ENCODE assay signal across 24 mouse cellular contexts in genomic region chr2:153334281-153334680, GRCm38 (mm10). TPM values are rescaled to one million over a fixed set of nuclear protein-coding genes. Genes with fewer than 3 reads are reported as not detected.
DNase-seq lines count a peak whose midpoint lies in the region; ATAC-seq and TF ChIP-seq lines count a peak whose summit lies in the region.
"Had no signal": no experiment of that assay in that cellular context is flagged by ENCODE, and none has a peak within 500 bp of the region (broad histone marks: within the 10 kb centered on the region; RNA-seq: fewer than 3 reads in every experiment).

No protein-coding gene starts in this region.

- H3K9ac ChIP-seq in heart, embryonic 15.5 days = no peak overlapping the region
- no peak overlapping the region for H3K9ac ChIP-seq in heart, adult 2 months (ENCODE audit: low read depth, low read length)
- H3K9ac ChIP-seq in neural tube, embryonic 15.5 days (replicated peaks) = 0 out of 2 replicates have a peak overlapping the region, but pooled peaks have one; percentile 1
- H3K9ac ChIP-seq in liver, embryonic 15.5 days = no peak overlapping the region
- H3K9ac ChIP-seq: forebrain, embryonic 13.5 days; hindbrain, embryonic 15.5 days; kidney, embryonic 15.5 days; midbrain, embryonic 15.5 days; neural tube, embryonic 12.5 days had no signal

- H3K4me1 ChIP-seq in heart, embryonic 15.5 days (replicated peaks) = peaks cover 8% of the 10 kb centered on the region
- H3K4me1 ChIP-seq in heart, adult 2 months (ENCODE audit: control insufficient read depth, insufficient read depth, low read length) = no peaks in the 10 kb centered on the region; the same call in 1 of the 2 replicates
- no peaks in the 10 kb centered on the region for H3K4me1 ChIP-seq in neural tube, embryonic 15.5 days
- H3K4me1 ChIP-seq in liver, embryonic 15.5 days (replicated peaks) = peaks cover 42% of the 10 kb centered on the region
- H3K4me1 ChIP-seq: forebrain, embryonic 13.5 days; hindbrain, embryonic 15.5 days; midbrain, embryonic 15.5 days; neural tube, embryonic 12.5 days had no signal

- no peaks in the 10 kb centered on the region for H3K9me3 ChIP-seq in heart, embryonic 15.5 days (replicated peaks)
- no peaks in the 10 kb centered on the region for H3K9me3 ChIP-seq in neural tube, embryonic 15.5 days (replicated peaks)
- H3K9me3 ChIP-seq in liver, embryonic 15.5 days (replicated peaks) = no peaks in the 10 kb centered on the region
- H3K9me3 ChIP-seq: forebrain, embryonic 13.5 days; G1E; heart, embryonic 10.5 days; hindbrain, embryonic 10.5 days; hindbrain, embryonic 15.5 days; kidney, embryonic 15.5 days; midbrain, embryonic 10.5 days; midbrain, embryonic 15.5 days; neural tube, embryonic 12.5 days had no signal

- no peak overlapping the region for H3K4me3 ChIP-seq in heart, embryonic 15.5 days
- H3K4me3 ChIP-seq in heart, adult 2 months = no peak overlapping the region
- no peak overlapping the region for H3K4me3 ChIP-seq in neural tube, embryonic 15.5 days (replicated peaks)
- H3K4me3 ChIP-seq in liver, embryonic 15.5 days (replicated peaks) = no peak overlapping the region
- H3K4me3 ChIP-seq in myocyte = no peak overlapping the region
- H3K4me3 ChIP-seq: forebrain, embryonic 13.5 days; heart, embryonic 10.5 days; hindbrain, embryonic 10.5 days; hindbrain, embryonic 15.5 days; kidney, embryonic 15.5 days; midbrain, embryonic 10.5 days; midbrain, embryonic 15.5 days; neural tube, embryonic 12.5 days had no signal

- H3K4me2 ChIP-seq in heart, embryonic 15.5 days = no peak overlapping the region
- no peak overlapping the region for H3K4me2 ChIP-seq in neural tube, embryonic 15.5 days
- no peak overlapping the region for H3K4me2 ChIP-seq in liver, embryonic 15.5 days
- peak overlapping the region; percentile 42 for H3K4me2 ChIP-seq in myocyte (ENCODE audit: low read depth)
- H3K4me2 ChIP-seq: forebrain, embryonic 13.5 days; hindbrain, embryonic 15.5 days; kidney, embryonic 15.5 days; midbrain, embryonic 15.5 days; neural tube, embryonic 12.5 days had no signal

- intact Hi-C loops in heart, adult 2 months (cut with DNase I) = no loop called here

- TF ChIP-seq CTCF in heart, adult 2 months (IDR thresholded peaks at IDR 0.05) = no peak

- no peak for TF ChIP-seq POLR2A in heart, adult 2 months (IDR thresholded peaks at IDR 0.05; ENCODE audit: insufficient read depth, low read depth, low read length)
- no peak for TF ChIP-seq POLR2A in myocyte (IDR thresholded peaks at IDR 0.05; ENCODE audit: insufficient read length, low read depth)

- H3ac ChIP-seq in myocyte (ENCODE audit: control insufficient read depth, insufficient read length) = no peak overlapping the region

- H3K79me2 ChIP-seq in heart, adult 2 months (replicated peaks; ENCODE audit: control insufficient read depth, insufficient read depth, low read length) = no peaks in the 10 kb centered on the region
- no peaks in the 10 kb centered on the region for H3K79me2 ChIP-seq in myocyte (ENCODE audit: control insufficient read depth, insufficient read depth)

- DNase-seq in heart, adult 2 months = no peak
- no peak for DNase-seq in neural tube, embryonic 10.5 days (ENCODE audit: extremely low spot score, low spot score)
- DNase-seq in testis, postnatal 10 days (ENCODE audit: low spot score) = no peak
- DNase-seq: adrenal gland, adult 8-10 months; cerebellum, adult 9-10 months; cerebellum, postnatal 36 days; gastrocnemius, postnatal 10 days; heart, postnatal 10 days; right cerebral cortex, postnatal 4 days had no signal

- peak overlapping the region; percentile 46; the same call in 1 of the 2 replicates for H3K27ac ChIP-seq in heart, embryonic 15.5 days
- H3K27ac ChIP-seq in heart, adult 2 months = no peak overlapping the region
- H3K27ac ChIP-seq in neural tube, embryonic 15.5 days (replicated peaks) = no peak overlapping the region
- H3K27ac ChIP-seq in liver, embryonic 15.5 days (replicated peaks) = 0 out of 2 replicates have a peak overlapping the region, but pooled peaks have one; percentile 53
- H3K27ac ChIP-seq: forebrain, embryonic 13.5 days; heart, embryonic 10.5 days; hindbrain, embryonic 10.5 days; hindbrain, embryonic 15.5 days; kidney, embryonic 15.5 days; macrophage; midbrain, embryonic 10.5 days; midbrain, embryonic 15.5 days; neural tube, embryonic 12.5 days had no signal

- ATAC-seq in heart, embryonic 15.5 days (replicated peaks; ENCODE audit: insufficient number of reproducible peaks, insufficient read depth, low FRiP score, low read depth) = no peak
- no peak for ATAC-seq in neural tube, embryonic 15.5 days (ENCODE audit: low FRiP score)
- peak; percentile 78 for ATAC-seq in liver, embryonic 15.5 days (ENCODE audit: insufficient read depth)
- ATAC-seq: forebrain, embryonic 13.5 days; inflammation-experienced regulatory T-cells, adult 6 months; midbrain, embryonic 15.5 days had no signal

- WGBS in heart, embryonic 15.5 days = 72% methylated on average over 3 of the region's 3 CpGs
- 72% methylated on average over 3 of the region's 3 CpGs for WGBS in heart, adult 2 months
- WGBS in neural tube, embryonic 15.5 days = 78% methylated on average over 3 of the region's 3 CpGs
- 18% methylated on average over 3 of the region's 3 CpGs for WGBS in liver, embryonic 15.5 days (ENCODE audit: insufficient replicate concordance)

- no peak for TF ChIP-seq EP300 in heart, adult 2 months (IDR thresholded peaks at IDR 0.05; ENCODE audit: insufficient read depth, low read depth, low read length)

- H3K27me3 ChIP-seq in heart, embryonic 15.5 days = no peaks in the 10 kb centered on the region
- no peaks in the 10 kb centered on the region for H3K27me3 ChIP-seq in heart, adult 2 months (ENCODE audit: control insufficient read depth, insufficient read depth, low read length)
- H3K27me3 ChIP-seq in neural tube, embryonic 15.5 days (replicated peaks) = no peaks in the 10 kb centered on the region
- H3K27me3 ChIP-seq in liver, embryonic 15.5 days = no peaks in the 10 kb centered on the region
- H3K27me3 ChIP-seq in myocyte (ENCODE audit: control insufficient read depth, insufficient read depth, insufficient read length) = no peaks in the 10 kb centered on the region
- H3K27me3 ChIP-seq: forebrain, embryonic 13.5 days; hindbrain, embryonic 15.5 days; kidney, embryonic 15.5 days; midbrain, embryonic 15.5 days; neural tube, embryonic 12.5 days had no signal

- H3K36me3 ChIP-seq in heart, embryonic 15.5 days = peaks cover 10% of the 10 kb centered on the region; the same call in 1 of the 2 replicates
- H3K36me3 ChIP-seq in heart, adult 2 months (ENCODE audit: control insufficient read depth, insufficient read depth, low read length) = no peaks in the 10 kb centered on the region
- peaks cover 41% of the 10 kb centered on the region for H3K36me3 ChIP-seq in neural tube, embryonic 15.5 days
- H3K36me3 ChIP-seq in liver, embryonic 15.5 days (replicated peaks) = peaks cover 10% of the 10 kb centered on the region; the same call in 1 of the 2 replicates
- H3K36me3 ChIP-seq in myocyte (ENCODE audit: control insufficient read depth, insufficient read depth) = peaks cover 13% of the 10 kb centered on the region

TF ChIP-seq in myocyte, 11 proteins besides CTCF, POLR2A, EP300 and RAD21:
- TF ChIP-seq MAX (IDR thresholded peaks at IDR 0.05; ENCODE audit: low read depth) (no peak), POLR2AphosphoS2 (IDR thresholded peaks at IDR 0.05; ENCODE audit: insufficient read length, low read depth) (no peak), TCF12 (IDR thresholded peaks at IDR 0.05; ENCODE audit: insufficient read depth, poor library complexity, severe bottlenecking) (no peak), MYOG (IDR thresholded peaks at IDR 0.05; ENCODE audit: control insufficient read depth in 1 of 3, insufficient read depth in 1 of 3, insufficient read length in 2 of 3, low read depth in 2 of 3) (no peak), USF1 (IDR thresholded peaks at IDR 0.05; ENCODE audit: low read depth) (no peak), REST (IDR thresholded peaks at IDR 0.05; ENCODE audit: insufficient read depth, insufficient read length) (no peak), SRF (IDR thresholded peaks at IDR 0.05; ENCODE audit: control insufficient read depth, insufficient read length, low read depth) (no peak), TCF3 (IDR thresholded peaks at IDR 0.05; ENCODE audit: insufficient read length, low read depth) (no peak), E2F4 (IDR thresholded peaks at IDR 0.05; ENCODE audit: insufficient read depth) (no peak)

RNA-seq across cellular contexts. Expression of gene Asxl1, which starts 11.3 kb away (rescaled TPM):
- polyA plus RNA-seq in heart, embryonic 15.5 days (2015; fragmentation: Nextera tagmentation; extraction: Ambion mirVana) = 9.8 and 12.5 TPM in 2 replicates
- 10 to 100 TPM; 17.7 to 21.2 TPM for total RNA-seq in heart, adult 2 months (2021)
- polyA plus RNA-seq in heart, adult 2 months (2012; rRNA removed) = 8.0 and 12.3 TPM in 2 replicates
- 10.2 and 10.6 TPM in 2 replicates for polyA plus RNA-seq in neural tube, embryonic 15.5 days (2015; fragmentation: Nextera tagmentation; extraction: Ambion mirVana)
- polyA plus RNA-seq in liver, embryonic 15.5 days (2015; fragmentation: Nextera tagmentation; extraction: Ambion mirVana) = 6.4 and 7.2 TPM in 2 replicates
- polyA plus RNA-seq in myocyte (2012; fragmentation: generic; extraction: Trizol) = 15.4 TPM

RNA-seq across cellular contexts. Expression of gene Kif3b, which starts 43.1 kb away (rescaled TPM):
- 3.9 and 5.8 TPM in 2 replicates for polyA plus RNA-seq in heart, embryonic 15.5 days (2015; fragmentation: Nextera tagmentation; extraction: Ambion mirVana)
- 1 to 10 TPM; 7.7 to 8.2 TPM for total RNA-seq in heart, adult 2 months (2021)
- polyA plus RNA-seq in heart, adult 2 months (2012; rRNA removed) = 3.8 and 6.6 TPM in 2 replicates
- 18.1 and 21.9 TPM in 2 replicates for polyA plus RNA-seq in neural tube, embryonic 15.5 days (2015; fragmentation: Nextera tagmentation; extraction: Ambion mirVana)
- 1.4 and 2.0 TPM in 2 replicates for polyA plus RNA-seq in liver, embryonic 15.5 days (2015; fragmentation: Nextera tagmentation; extraction: Ambion mirVana)
- 10.8 TPM for polyA plus RNA-seq in myocyte (2012; fragmentation: generic; extraction: Trizol)

Comparison
In these comparisons a context has a peak if more than half of its experiments do, and no peak if none do; other contexts are left out.
1. H3K27ac ChIP-seq: peak in heart, embryonic 15.5 days (single experiment) and liver, embryonic 15.5 days (single experiment); none in heart, adult 2 months (single experiment) and neural tube, embryonic 15.5 days (single experiment).